Mouse (Mus musculus): Measurements from ENCODE around the gene Uaca. TPM values are rescaled to one million over a fixed set of nuclear protein-coding genes. Genes with fewer than 3 reads are reported as not detected.

Uaca gene
- polyA plus RNA-seq, 1 experiment from 2014 or later = 15.2 TPM

- Histone ChIP-seq H3K4me1 (replicated peaks; ENCODE audit: control insufficient read depth, insufficient read depth, low read length) (peaks cover 23% of the 10 kb centered on the region), H3K4me3 (replicated peaks; ENCODE audit: low read length) (no peak overlapping the region), H3K4me2 (replicated peaks) (no peak overlapping the region), H3K36me3 (replicated peaks; ENCODE audit: control insufficient read depth, insufficient read depth) (no peaks in the 10 kb centered on the region; the same call in 1 of the 2 replicates), H3K9ac (no peak overlapping the region), H3K9me3 (ENCODE audit: control insufficient read depth, low read length) (no peaks in the 10 kb centered on the region), H3K27ac (no peak overlapping the region), H3K27me3 (ENCODE audit: control insufficient read depth, insufficient read depth, low read length) (no peaks in the 10 kb centered on the region)
- no peak for DNase-seq (ENCODE audit: low spot score)
- no peak for ATAC-seq (ENCODE audit: low FRiP score)
- WGBS = 35% methylated on average over 8 of the region's 8 CpGs
These were observed 83.8 kb downstream of the Uaca start for GRCm38 (mm10) chr9:60878051-60878557.

DNA sequence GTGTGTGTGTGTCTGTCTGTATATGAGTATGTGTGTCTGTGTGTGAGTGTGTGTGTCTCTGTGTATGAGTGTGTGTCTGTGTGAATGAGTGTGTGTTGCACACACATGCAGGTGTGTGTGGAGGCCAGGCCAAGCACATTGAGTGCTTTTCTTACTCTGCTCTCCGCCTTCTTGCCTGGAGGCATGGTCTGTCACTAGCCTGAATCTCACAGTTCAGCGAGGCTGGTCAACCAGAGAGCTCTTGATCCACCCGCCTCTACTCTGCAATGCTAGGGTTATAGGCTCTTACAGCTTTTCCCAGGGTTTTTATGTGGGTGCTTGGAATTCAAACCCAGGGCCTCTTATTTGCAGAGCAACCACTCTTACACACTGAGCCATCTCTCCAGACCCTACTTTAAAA is 84.3 kb downstream of the Uaca start:
- no peak overlapping the region for H3K4me2 ChIP-seq (replicated peaks)
- H3K9me3 ChIP-seq (ENCODE audit: control insufficient read depth, low read length) = no peaks in the 10 kb centered on the region
- DNase-seq (ENCODE audit: low spot score) (no peak), ATAC-seq (ENCODE audit: low FRiP score) (no peak)
- H3K9ac ChIP-seq = no peak overlapping the region
- 64% methylated on average over 3 of the region's 3 CpGs for WGBS
- H3K4me1 ChIP-seq (replicated peaks; ENCODE audit: control insufficient read depth, insufficient read depth, low read length) = peaks cover 23% of the 10 kb centered on the region
- no peaks in the 10 kb centered on the region for H3K27me3 ChIP-seq (ENCODE audit: control insufficient read depth, insufficient read depth, low read length)
- no peaks in the 10 kb centered on the region; the same call in 1 of the 2 replicates for H3K36me3 ChIP-seq (replicated peaks; ENCODE audit: control insufficient read depth, insufficient read depth)
- no peak overlapping the region for H3K4me3 ChIP-seq (replicated peaks; ENCODE audit: low read length)
- no peak overlapping the region for H3K27ac ChIP-seq

DNA sequence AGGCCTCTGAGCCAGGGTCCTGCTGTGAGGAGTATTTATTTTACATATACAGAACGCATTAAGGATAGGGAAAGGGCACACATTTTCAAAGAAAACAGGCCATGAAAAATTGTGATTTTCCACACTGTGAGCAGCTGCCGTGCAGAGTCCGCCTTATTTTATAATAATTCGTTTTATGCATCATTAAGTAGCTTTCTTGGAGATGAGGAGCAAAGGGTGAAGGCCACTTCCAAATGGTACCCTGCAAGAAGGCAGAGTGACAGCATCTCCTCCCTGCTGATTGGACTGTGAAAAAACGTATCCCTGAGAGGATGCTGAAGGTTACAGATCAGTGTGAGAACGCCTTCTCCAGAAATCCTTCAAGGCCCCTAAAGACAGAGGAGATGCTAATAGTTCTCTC is 90.8 kb downstream of the Uaca start:
- Histone ChIP-seq H3K4me2 (replicated peaks) (no peak overlapping the region), H3K27me3 (ENCODE audit: control insufficient read depth, insufficient read depth, low read length) (no peaks in the 10 kb centered on the region), H3K4me3 (replicated peaks; ENCODE audit: low read length) (no peak overlapping the region), H3K4me1 (replicated peaks; ENCODE audit: control insufficient read depth, insufficient read depth, low read length) (peaks cover 30% of the 10 kb centered on the region), H3K9ac (no peak overlapping the region), H3K9me3 (ENCODE audit: control insufficient read depth, low read length) (no peaks in the 10 kb centered on the region), H3K27ac (peak overlapping the region; percentile 32; the same call in 1 of the 2 replicates), H3K36me3 (replicated peaks; ENCODE audit: control insufficient read depth, insufficient read depth) (no peaks in the 10 kb centered on the region; the same call in 1 of the 2 replicates)
- ATAC-seq (ENCODE audit: low FRiP score) (no peak), DNase-seq (ENCODE audit: low spot score) (no peak)
- WGBS = 7% methylated on average over 6 of the region's 6 CpGs

DNA sequence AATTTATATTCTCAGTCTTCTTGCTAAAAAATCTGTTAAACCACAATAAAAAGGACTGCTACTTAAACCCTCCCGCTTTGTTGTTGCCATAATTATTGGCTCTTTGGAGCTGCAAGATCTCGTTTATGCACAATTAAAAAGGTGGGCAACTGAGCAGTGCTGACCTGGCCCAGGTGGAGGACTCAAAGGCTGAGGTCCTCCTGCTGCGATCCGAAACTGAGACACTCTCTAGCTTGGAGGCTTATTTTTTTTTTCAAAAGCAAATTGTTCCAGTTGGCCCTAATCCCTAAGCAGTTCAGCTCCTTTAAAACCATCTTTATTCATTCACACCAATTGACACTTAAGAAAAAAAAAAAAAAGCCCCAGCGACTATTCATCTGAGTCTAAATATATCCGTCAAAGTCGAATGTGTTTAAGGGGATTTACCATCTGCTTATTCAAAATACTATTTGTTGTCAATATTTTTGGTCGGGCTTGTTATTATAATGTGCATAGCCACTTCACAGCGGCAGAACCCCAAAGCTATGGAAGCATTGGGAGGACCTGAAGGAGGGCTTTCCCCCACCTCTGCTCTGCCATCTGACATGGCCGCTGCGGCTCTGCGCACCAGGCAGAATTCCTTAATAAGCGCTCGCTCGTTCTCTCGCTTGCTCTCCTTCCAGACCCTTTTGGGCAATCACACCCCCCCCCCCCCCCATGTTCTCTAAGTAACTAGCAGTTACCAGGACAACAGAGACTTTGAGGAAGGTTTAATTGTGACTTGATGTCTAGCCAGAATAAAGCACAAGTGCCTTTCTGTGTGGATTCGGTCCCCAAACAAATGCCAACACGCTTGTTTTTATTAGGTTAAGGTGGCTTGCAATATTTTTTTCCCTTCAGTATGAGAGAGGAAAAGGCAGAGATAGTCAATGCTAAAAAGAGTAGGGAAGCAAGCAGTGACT is 92.4 kb downstream of the Uaca start:
- H3K36me3 ChIP-seq (replicated peaks; ENCODE audit: control insufficient read depth, insufficient read depth) = no peaks in the 10 kb centered on the region
- WGBS = 25% methylated on average over 18 of the region's 18 CpGs
- peak overlapping the region; percentile 32 for H3K27ac ChIP-seq
- DNase-seq (ENCODE audit: low spot score) (peak; percentile 39), ATAC-seq (ENCODE audit: low FRiP score) (no peak; the same call in 1 of the 2 replicates)
- H3K27me3 ChIP-seq (ENCODE audit: control insufficient read depth, insufficient read depth, low read length) = no peaks in the 10 kb centered on the region
- H3K4me3 ChIP-seq (replicated peaks; ENCODE audit: low read length) = no peak overlapping the region
- no peaks in the 10 kb centered on the region for H3K9me3 ChIP-seq (ENCODE audit: control insufficient read depth, low read length)
- H3K4me2 ChIP-seq (replicated peaks) = peak overlapping the region; percentile 31
- peaks cover 30% of the 10 kb centered on the region for H3K4me1 ChIP-seq (replicated peaks; ENCODE audit: control insufficient read depth, insufficient read depth, low read length)
- H3K9ac ChIP-seq = no peak overlapping the region

DNA sequence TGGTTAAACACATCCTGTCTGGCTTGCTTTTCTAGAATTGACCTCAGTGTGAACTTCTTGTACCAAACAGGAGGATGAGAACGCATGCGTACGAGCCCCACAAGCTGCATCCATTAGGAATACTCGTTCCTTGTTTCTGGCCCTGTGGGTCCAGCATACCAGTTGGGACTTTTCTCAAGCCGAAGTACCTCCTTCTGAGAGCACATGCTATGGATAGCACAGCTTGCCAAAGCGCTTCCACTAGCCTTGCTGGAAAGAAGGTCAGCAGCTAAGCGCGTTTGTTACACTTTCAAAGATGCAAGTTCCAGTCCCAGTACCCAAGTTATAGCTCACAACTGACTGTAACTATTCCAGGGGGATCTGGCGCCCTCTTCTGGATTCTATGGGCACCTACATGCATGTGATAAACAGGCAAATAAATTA is 93.1 kb downstream of the Uaca start:
- no peak overlapping the region for H3K9ac ChIP-seq
- H3K36me3 ChIP-seq (replicated peaks; ENCODE audit: control insufficient read depth, insufficient read depth) = no peaks in the 10 kb centered on the region
- DNase-seq (ENCODE audit: low spot score) (peak; percentile 39), ATAC-seq (ENCODE audit: low FRiP score) (no peak)
- peaks cover 30% of the 10 kb centered on the region for H3K4me1 ChIP-seq (replicated peaks; ENCODE audit: control insufficient read depth, insufficient read depth, low read length)
- H3K27me3 ChIP-seq (ENCODE audit: control insufficient read depth, insufficient read depth, low read length) = no peaks in the 10 kb centered on the region
- H3K27ac ChIP-seq = peak overlapping the region; percentile 32; the same call in 1 of the 2 replicates
- no peaks in the 10 kb centered on the region for H3K9me3 ChIP-seq (ENCODE audit: control insufficient read depth, low read length)
- no peak overlapping the region for H3K4me3 ChIP-seq (replicated peaks; ENCODE audit: low read length)
- no peak overlapping the region for H3K4me2 ChIP-seq (replicated peaks)
- WGBS = 41% methylated on average over 9 of the region's 9 CpGs

GRCm38 (mm10) chr9:60893511-60893910 is 99.2 kb downstream of the Uaca start:
- DNase-seq (ENCODE audit: low spot score) = no peak
- H3K36me3 ChIP-seq (replicated peaks; ENCODE audit: control insufficient read depth, insufficient read depth) = no peaks in the 10 kb centered on the region
- H3K4me1 ChIP-seq (replicated peaks; ENCODE audit: control insufficient read depth, insufficient read depth, low read length) = no peaks in the 10 kb centered on the region
- H3K4me3 ChIP-seq (replicated peaks; ENCODE audit: low read length) = no peak overlapping the region
- 74% methylated on average over 6 of the region's 6 CpGs for WGBS
- H3K9me3 ChIP-seq (ENCODE audit: control insufficient read depth, low read length) = no peaks in the 10 kb centered on the region
- H3K27ac ChIP-seq = no peak overlapping the region
- no peak overlapping the region for H3K4me2 ChIP-seq (replicated peaks)
- no peak overlapping the region for H3K9ac ChIP-seq
- no peaks in the 10 kb centered on the region for H3K27me3 ChIP-seq (ENCODE audit: control insufficient read depth, insufficient read depth, low read length)
- ATAC-seq (ENCODE audit: low FRiP score) = no peak

- H3K9me3 ChIP-seq (ENCODE audit: control insufficient read depth, low read length) = no peaks in the 10 kb centered on the region
- ATAC-seq (ENCODE audit: low FRiP score) (peak; percentile 77; the same call in 1 of the 2 replicates), DNase-seq (ENCODE audit: low spot score) (peak; percentile 82)
- peaks cover 7% of the 10 kb centered on the region; the same call in 1 of the 2 replicates for H3K27me3 ChIP-seq (ENCODE audit: control insufficient read depth, insufficient read depth, low read length)
- H3K27ac ChIP-seq = no peak overlapping the region
- H3K4me3 ChIP-seq (replicated peaks; ENCODE audit: low read length) = no peak overlapping the region
- H3K9ac ChIP-seq = no peak overlapping the region
- H3K36me3 ChIP-seq (replicated peaks; ENCODE audit: control insufficient read depth, insufficient read depth) = no peaks in the 10 kb centered on the region
- peaks cover 5% of the 10 kb centered on the region; the same call in 1 of the 2 replicates for H3K4me1 ChIP-seq (replicated peaks; ENCODE audit: control insufficient read depth, insufficient read depth, low read length)
- 60% methylated on average over 8 of the region's 8 CpGs for WGBS
- H3K4me2 ChIP-seq (replicated peaks) = no peak overlapping the region
These were observed 101.3 kb downstream of the Uaca start for GRCm38 (mm10) chr9:60895486-60896110.

GRCm38 (mm10) chr9:60898291-60899020 is 104.1 kb downstream of the Uaca start:
- Histone ChIP-seq H3K4me2 (replicated peaks) (no peak overlapping the region), H3K4me3 (replicated peaks; ENCODE audit: low read length) (no peak overlapping the region), H3K27ac (no peak overlapping the region), H3K9me3 (ENCODE audit: control insufficient read depth, low read length) (no peaks in the 10 kb centered on the region), H3K4me1 (replicated peaks; ENCODE audit: control insufficient read depth, insufficient read depth, low read length) (peaks cover 10% of the 10 kb centered on the region; the same call in 1 of the 2 replicates), H3K36me3 (replicated peaks; ENCODE audit: control insufficient read depth, insufficient read depth) (no peaks in the 10 kb centered on the region), H3K27me3 (ENCODE audit: control insufficient read depth, insufficient read depth, low read length) (peaks cover 8% of the 10 kb centered on the region; the same call in 1 of the 2 replicates), H3K9ac (no peak overlapping the region)
- WGBS = 81% methylated on average over 5 of the region's 5 CpGs
- DNase-seq (ENCODE audit: low spot score) (no peak), ATAC-seq (ENCODE audit: low FRiP score) (no peak)
